Mouse (Mus musculus): ENCODE data around the gene Gabrb3. TPM values are rescaled to one million over a fixed set of nuclear protein-coding genes. Genes with fewer than 3 reads are reported as not detected.

Gene Gabrb3
- polyA plus RNA-seq, 1 experiment from 2014 or later, result 0.58 TPM

- no peak for ATAC-seq (replicated peaks; ENCODE audit: extremely low read depth, insufficient read depth, low FRiP score)
- no peak overlapping the region for H3K27ac ChIP-seq (ENCODE audit: low read length)
- H3K9me3 ChIP-seq (replicated peaks; ENCODE audit: control insufficient read depth, low read length), result no peaks in the 10 kb centered on the region
- no peaks in the 10 kb centered on the region for H3K36me3 ChIP-seq (ENCODE audit: control insufficient read depth, insufficient read depth)
- H3K9ac ChIP-seq (ENCODE audit: low read length), result no peak overlapping the region
- H3K4me1 ChIP-seq (ENCODE audit: control insufficient read depth, insufficient read depth, low read length), result no peaks in the 10 kb centered on the region
- no peaks in the 10 kb centered on the region for H3K27me3 ChIP-seq (ENCODE audit: control insufficient read depth, insufficient read depth, low read length)
- 82% methylated on average over 1 of the region's 1 CpGs for WGBS
- H3K4me3 ChIP-seq (ENCODE audit: low read length), result no peak overlapping the region
- no peak overlapping the region for H3K4me2 ChIP-seq (ENCODE audit: low read depth, low read length)
These were observed 3.2 kb downstream of the Gabrb3 start for GRCm38 (mm10) chr7:57422675-57423074.

GRCm38 (mm10) chr7:57448239-57448638, 28.7 kb downstream of the Gabrb3 start:
- H3K4me3 ChIP-seq (ENCODE audit: low read length), result no peak overlapping the region
- no peak for ATAC-seq (replicated peaks; ENCODE audit: extremely low read depth, insufficient read depth, low FRiP score)
- no peaks in the 10 kb centered on the region for H3K36me3 ChIP-seq (ENCODE audit: control insufficient read depth, insufficient read depth)
- no peak overlapping the region for H3K9ac ChIP-seq (ENCODE audit: low read length)
- WGBS, result 53% methylated on average over 1 of the region's 1 CpGs
- H3K4me2 ChIP-seq (ENCODE audit: low read depth, low read length), result no peak overlapping the region
- no peaks in the 10 kb centered on the region for H3K4me1 ChIP-seq (ENCODE audit: control insufficient read depth, insufficient read depth, low read length)
- no peaks in the 10 kb centered on the region for H3K27me3 ChIP-seq (ENCODE audit: control insufficient read depth, insufficient read depth, low read length)
- H3K9me3 ChIP-seq (replicated peaks; ENCODE audit: control insufficient read depth, low read length), result no peaks in the 10 kb centered on the region; the same call in 1 of the 2 replicates
- H3K27ac ChIP-seq (ENCODE audit: low read length), result no peak overlapping the region

GRCm38 (mm10) chr7:57460354-57460753, 40.9 kb downstream of the Gabrb3 start:
- no peak overlapping the region for H3K4me2 ChIP-seq (ENCODE audit: low read depth, low read length)
- no peaks in the 10 kb centered on the region for H3K9me3 ChIP-seq (replicated peaks; ENCODE audit: control insufficient read depth, low read length)
- no peak overlapping the region for H3K4me3 ChIP-seq (ENCODE audit: low read length)
- 57% methylated on average over 5 of the region's 5 CpGs for WGBS
- H3K36me3 ChIP-seq (ENCODE audit: control insufficient read depth, insufficient read depth), result no peaks in the 10 kb centered on the region
- H3K27ac ChIP-seq (ENCODE audit: low read length), result no peak overlapping the region
- no peaks in the 10 kb centered on the region for H3K4me1 ChIP-seq (ENCODE audit: control insufficient read depth, insufficient read depth, low read length)
- H3K27me3 ChIP-seq (ENCODE audit: control insufficient read depth, insufficient read depth, low read length), result no peaks in the 10 kb centered on the region
- no peak for ATAC-seq (replicated peaks; ENCODE audit: extremely low read depth, insufficient read depth, low FRiP score)
- H3K9ac ChIP-seq (ENCODE audit: low read length), result no peak overlapping the region

DNA sequence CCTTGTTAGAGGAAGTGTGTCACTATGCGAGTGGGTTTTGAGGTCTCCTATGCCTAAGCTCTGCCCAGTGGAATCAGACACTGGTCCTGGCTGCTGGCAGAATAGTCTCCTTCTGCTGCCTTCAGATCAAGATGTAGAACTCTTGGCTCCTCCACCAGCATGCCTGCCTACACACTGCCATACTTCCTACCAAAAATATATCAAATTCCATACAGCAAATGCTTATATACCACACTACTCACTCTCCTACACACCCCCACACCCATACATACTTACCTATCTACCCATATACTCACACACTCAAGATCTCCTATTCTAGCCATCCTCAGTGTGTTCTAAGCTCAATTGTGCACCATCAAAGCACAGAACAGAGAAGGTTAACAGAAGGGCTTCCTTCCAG, 51.8 kb downstream of the Gabrb3 start:
- H3K27ac ChIP-seq (ENCODE audit: low read length), result no peak overlapping the region

GRCm38 (mm10) chr7:57473811-57474525, 54.5 kb downstream of the Gabrb3 start:
- no peak overlapping the region for H3K4me2 ChIP-seq (ENCODE audit: low read depth, low read length)
- H3K9me3 ChIP-seq (replicated peaks; ENCODE audit: control insufficient read depth, low read length), result no peaks in the 10 kb centered on the region
- H3K36me3 ChIP-seq (ENCODE audit: control insufficient read depth, insufficient read depth), result no peaks in the 10 kb centered on the region
- 69% methylated on average over 4 of the region's 4 CpGs for WGBS
- no peak overlapping the region for H3K27ac ChIP-seq (ENCODE audit: low read length)
- H3K9ac ChIP-seq (ENCODE audit: low read length), result no peak overlapping the region
- no peak for ATAC-seq (replicated peaks; ENCODE audit: extremely low read depth, insufficient read depth, low FRiP score)
- no peak overlapping the region for H3K4me3 ChIP-seq (ENCODE audit: low read length)
- no peaks in the 10 kb centered on the region for H3K4me1 ChIP-seq (ENCODE audit: control insufficient read depth, insufficient read depth, low read length)
- no peaks in the 10 kb centered on the region for H3K27me3 ChIP-seq (ENCODE audit: control insufficient read depth, insufficient read depth, low read length)

More for the DNA sequence above, 51.8 kb downstream of the Gabrb3 start:
- Histone ChIP-seq H3K9me3 (replicated peaks; ENCODE audit: control insufficient read depth, low read length) (no peaks in the 10 kb centered on the region), H3K4me3 (ENCODE audit: low read length) (no peak overlapping the region), H3K4me1 (ENCODE audit: control insufficient read depth, insufficient read depth, low read length) (no peaks in the 10 kb centered on the region), H3K36me3 (ENCODE audit: control insufficient read depth, insufficient read depth) (no peaks in the 10 kb centered on the region), H3K27me3 (ENCODE audit: control insufficient read depth, insufficient read depth, low read length) (no peaks in the 10 kb centered on the region), H3K4me2 (ENCODE audit: low read depth, low read length) (no peak overlapping the region), H3K9ac (ENCODE audit: low read length) (no peak overlapping the region)
- no peak for ATAC-seq (replicated peaks; ENCODE audit: extremely low read depth, insufficient read depth, low FRiP score)
- 79% methylated on average over 1 of the region's 1 CpGs for WGBS

GRCm38 (mm10) chr7:57482896-57483295, 63.4 kb downstream of the Gabrb3 start:
- H3K4me2 ChIP-seq (ENCODE audit: low read depth, low read length), result no peak overlapping the region
- no peak overlapping the region for H3K27ac ChIP-seq (ENCODE audit: low read length)
- no peaks in the 10 kb centered on the region for H3K27me3 ChIP-seq (ENCODE audit: control insufficient read depth, insufficient read depth, low read length)
- no peaks in the 10 kb centered on the region for H3K4me1 ChIP-seq (ENCODE audit: control insufficient read depth, insufficient read depth, low read length)
- no peak for ATAC-seq (replicated peaks; ENCODE audit: extremely low read depth, insufficient read depth, low FRiP score)
- H3K9me3 ChIP-seq (replicated peaks; ENCODE audit: control insufficient read depth, low read length), result no peaks in the 10 kb centered on the region
- H3K9ac ChIP-seq (ENCODE audit: low read length), result no peak overlapping the region
- no peak overlapping the region for H3K4me3 ChIP-seq (ENCODE audit: low read length)
- no peaks in the 10 kb centered on the region for H3K36me3 ChIP-seq (ENCODE audit: control insufficient read depth, insufficient read depth)

- no peaks in the 10 kb centered on the region for H3K36me3 ChIP-seq (ENCODE audit: control insufficient read depth, insufficient read depth)
- H3K9ac ChIP-seq (ENCODE audit: low read length), result no peak overlapping the region
- no peaks in the 10 kb centered on the region for H3K4me1 ChIP-seq (ENCODE audit: control insufficient read depth, insufficient read depth, low read length)
- no peak overlapping the region for H3K4me3 ChIP-seq (ENCODE audit: low read length)
- no peaks in the 10 kb centered on the region for H3K9me3 ChIP-seq (replicated peaks; ENCODE audit: control insufficient read depth, low read length)
- 67% methylated on average over 6 of the region's 6 CpGs for WGBS
- no peak overlapping the region for H3K27ac ChIP-seq (ENCODE audit: low read length)
- no peaks in the 10 kb centered on the region for H3K27me3 ChIP-seq (ENCODE audit: control insufficient read depth, insufficient read depth, low read length)
- no peak for ATAC-seq (replicated peaks; ENCODE audit: extremely low read depth, insufficient read depth, low FRiP score)
- H3K4me2 ChIP-seq (ENCODE audit: low read depth, low read length), result no peak overlapping the region
These were observed 67.4 kb downstream of the Gabrb3 start for GRCm38 (mm10) chr7:57486907-57487306.

- Histone ChIP-seq H3K36me3 (ENCODE audit: control insufficient read depth, insufficient read depth) (no peaks in the 10 kb centered on the region), H3K9ac (ENCODE audit: low read length) (no peak overlapping the region), H3K4me3 (ENCODE audit: low read length) (no peak overlapping the region), H3K27me3 (ENCODE audit: control insufficient read depth, insufficient read depth, low read length) (no peaks in the 10 kb centered on the region), H3K27ac (ENCODE audit: low read length) (no peak overlapping the region), H3K4me1 (ENCODE audit: control insufficient read depth, insufficient read depth, low read length) (no peaks in the 10 kb centered on the region), H3K4me2 (ENCODE audit: low read depth, low read length) (no peak overlapping the region), H3K9me3 (replicated peaks; ENCODE audit: control insufficient read depth, low read length) (no peaks in the 10 kb centered on the region)
- WGBS, result 57% methylated on average over 4 of the region's 4 CpGs
- no peak for ATAC-seq (replicated peaks; ENCODE audit: extremely low read depth, insufficient read depth, low FRiP score)
These were observed 72.3 kb downstream of the Gabrb3 start for GRCm38 (mm10) chr7:57491795-57492194.

GRCm38 (mm10) chr7:57502809-57503208, 83.3 kb downstream of the Gabrb3 start:
- WGBS, result 69% methylated on average over 4 of the region's 4 CpGs
- H3K4me3 ChIP-seq (ENCODE audit: low read length), result no peak overlapping the region
- no peaks in the 10 kb centered on the region for H3K36me3 ChIP-seq (ENCODE audit: control insufficient read depth, insufficient read depth)
- no peak overlapping the region for H3K9ac ChIP-seq (ENCODE audit: low read length)
- no peaks in the 10 kb centered on the region for H3K9me3 ChIP-seq (replicated peaks; ENCODE audit: control insufficient read depth, low read length)
- peaks cover 8% of the 10 kb centered on the region for H3K27me3 ChIP-seq (ENCODE audit: control insufficient read depth, insufficient read depth, low read length)
- no peaks in the 10 kb centered on the region for H3K4me1 ChIP-seq (ENCODE audit: control insufficient read depth, insufficient read depth, low read length)
- H3K27ac ChIP-seq (ENCODE audit: low read length), result no peak overlapping the region
- no peak for ATAC-seq (replicated peaks; ENCODE audit: extremely low read depth, insufficient read depth, low FRiP score)
- no peak overlapping the region for H3K4me2 ChIP-seq (ENCODE audit: low read depth, low read length)
